Mouse (Mus musculus) heart, embryonic 14.5 days (tissue): Measurements from ENCODE around the gene Xcr1. TPM values are rescaled to one million over a fixed set of nuclear protein-coding genes. Genes with fewer than 3 reads are reported as not detected.

ENCODE experiments used
- ATAC-seq: fragments of 200-750 bp; cut with Nextera tagmentation; 2 replicates; pipeline ENCODE4 v1.8.0; 2017; ENCODE audit warnings: low read depth, moderate TSS enrichment; ENCODE audit not compliant: insufficient number of reproducible peaks, insufficient read depth, low FRiP score
- H3K27ac ChIP-seq, 2 experiments: fragments of 200-500 bp in 1 of 2; fragments of 300-500 bp in 1 of 2; sonication (generic) in 1 of 2; replicated peaks in 1 of 2; 2 replicates each; pipeline ENCODE4 v1.5.1; 2012 to 2014; ENCODE audit warnings: low read depth in 2 of 2, low read length in 2 of 2, control low read depth in 1 of 2, mild to moderate bottlenecking in 1 of 2, mixed read lengths in 1 of 2; ENCODE audit not compliant: control insufficient read depth in 1 of 2, insufficient read depth in 1 of 2
- H3K27me3 ChIP-seq: fragments of 300-500 bp; sonication (generic); 2 replicates; pipeline ENCODE4 v1.6.1; 2014; ENCODE audit warnings: mild to moderate bottlenecking, low read length, control low read depth; ENCODE audit not compliant: control insufficient read depth, insufficient read depth
- H3K36me3 ChIP-seq: fragments of 300-500 bp; sonication (generic); 2 replicates; pipeline ENCODE4 v1.6.1; 2014; ENCODE audit warnings: mild to moderate bottlenecking, control low read depth, low read length, mixed read lengths; ENCODE audit not compliant: control insufficient read depth, insufficient read depth
- H3K4me1 ChIP-seq, 2 experiments: fragments of 200-500 bp in 1 of 2; fragments of 300-500 bp in 1 of 2; sonication (generic) in 1 of 2; 2 replicates each; pipeline ENCODE4 v1.6.1; 2012 to 2014; ENCODE audit warnings: low read length in 2 of 2, control low read depth in 1 of 2, mixed read lengths in 1 of 2; ENCODE audit not compliant: control insufficient read depth in 2 of 2, insufficient read depth in 2 of 2
- H3K4me2 ChIP-seq: fragments of 300-500 bp; sonication (generic); 2 replicates; pipeline ENCODE4 v1.6.1; 2014; ENCODE audit warnings: mild to moderate bottlenecking, low read length
- H3K4me3 ChIP-seq, 2 experiments: fragments of 200-500 bp in 1 of 2; fragments of 300-500 bp in 1 of 2; sonication (generic) in 1 of 2; 2 replicates each; pipeline ENCODE4 v1.5.1; 2012 to 2014; ENCODE audit warnings: low read length in 2 of 2, mild to moderate bottlenecking in 2 of 2, control low read depth in 1 of 2, low read depth in 1 of 2, moderate library complexity in 1 of 2; ENCODE audit not compliant: control insufficient read depth in 1 of 2, insufficient read depth in 1 of 2
- H3K9ac ChIP-seq: fragments of 300-500 bp; sonication (generic); 2 replicates; pipeline ENCODE4 v1.6.1; 2014; ENCODE audit warnings: mild to moderate bottlenecking, low read length
- H3K9me3 ChIP-seq: fragments of 300-500 bp; sonication (generic); 2 replicates; pipeline ENCODE4 v1.6.1; 2016; ENCODE audit warnings: low read length, control low read depth; ENCODE audit not compliant: control insufficient read depth
- WGBS: fragments of 180-500 bp; shearing (Covaris S2); extraction: QIAGEN DNeasy Blood & Tissue Kit; methylation state at CpG from one replicate; pipeline ENCODE4 v1.1.7; 2014; 5-methylcytosine and 5-hydroxymethylcytosine counted together
- polyA plus RNA-seq: library from polyadenylated mRNA; unstranded; fragments of >200 nt; fragmentation: Nextera tagmentation; extraction: Ambion mirVana; gene quantifications from 2 replicates; pipeline ENCODE4 v1.2.1, GENCODE M21; 2014

The Xcr1 gene
- polyA plus RNA-seq, 1 experiment from 2014 or later: not detected

GRCm38 (mm10) chr9:123851713-123852448, 9.9 kb downstream of the Xcr1 start, which contains the start of gene Fyco1:
TSS of gene Fyco1 (minus strand) at chr9:123851899.
- Histone ChIP-seq H3K27ac (peak within 1 kb of the TSS; percentile 92), H3K4me2 (peak within 1 kb of the TSS; percentile 81), H3K4me3 (peak within 1 kb of the TSS; percentile 59 to 72), H3K4me1 (peaks cover 2 to 14% of the 10 kb centered on the region in 2 experiments; a peak in 3 of 4 replicates), H3K9ac (peak within 1 kb of the TSS; percentile 85), H3K9me3 (no peaks in the 10 kb centered on the region), H3K27me3 (no peaks in the 10 kb centered on the region), H3K36me3 (no peaks in the 10 kb centered on the region)
- under 1% methylated on average over 46 of the region's 47 CpGs for WGBS
- peak; percentile 95 for ATAC-seq

- Histone ChIP-seq H3K4me3 (peak overlapping the region; percentile 59 to 72), H3K27me3 (no peaks in the 10 kb centered on the region), H3K36me3 (no peaks in the 10 kb centered on the region), H3K9ac (peak overlapping the region; percentile 85), H3K4me2 (peak overlapping the region; percentile 81), H3K4me1 (peaks cover 2 to 20% of the 10 kb centered on the region in 2 experiments; a peak in 3 of 4 replicates), H3K9me3 (no peaks in the 10 kb centered on the region), H3K27ac (peak overlapping the region; percentile 92)
- WGBS: 1% methylated on average over 27 of the region's 27 CpGs
- ATAC-seq: peak; percentile 52
These were observed 10.6 kb downstream of the Xcr1 start for GRCm38 (mm10) chr9:123851062-123851712.

- Histone ChIP-seq H3K4me1 (peaks cover 2 to 26% of the 10 kb centered on the region in 2 experiments; a peak in 3 of 4 replicates), H3K36me3 (no peaks in the 10 kb centered on the region), H3K4me2 (peak overlapping the region; percentile 81), H3K4me3 (peak overlapping the region; percentile 59 to 72), H3K9ac (peak overlapping the region; percentile 85), H3K27me3 (no peaks in the 10 kb centered on the region), H3K27ac (peak overlapping the region; percentile 92), H3K9me3 (no peaks in the 10 kb centered on the region)
- no peak for ATAC-seq
- WGBS: 0% methylated on average over 2 of the region's 2 CpGs
These were observed 11.1 kb downstream of the Xcr1 start for GRCm38 (mm10) chr9:123850705-123851061.

DNA sequence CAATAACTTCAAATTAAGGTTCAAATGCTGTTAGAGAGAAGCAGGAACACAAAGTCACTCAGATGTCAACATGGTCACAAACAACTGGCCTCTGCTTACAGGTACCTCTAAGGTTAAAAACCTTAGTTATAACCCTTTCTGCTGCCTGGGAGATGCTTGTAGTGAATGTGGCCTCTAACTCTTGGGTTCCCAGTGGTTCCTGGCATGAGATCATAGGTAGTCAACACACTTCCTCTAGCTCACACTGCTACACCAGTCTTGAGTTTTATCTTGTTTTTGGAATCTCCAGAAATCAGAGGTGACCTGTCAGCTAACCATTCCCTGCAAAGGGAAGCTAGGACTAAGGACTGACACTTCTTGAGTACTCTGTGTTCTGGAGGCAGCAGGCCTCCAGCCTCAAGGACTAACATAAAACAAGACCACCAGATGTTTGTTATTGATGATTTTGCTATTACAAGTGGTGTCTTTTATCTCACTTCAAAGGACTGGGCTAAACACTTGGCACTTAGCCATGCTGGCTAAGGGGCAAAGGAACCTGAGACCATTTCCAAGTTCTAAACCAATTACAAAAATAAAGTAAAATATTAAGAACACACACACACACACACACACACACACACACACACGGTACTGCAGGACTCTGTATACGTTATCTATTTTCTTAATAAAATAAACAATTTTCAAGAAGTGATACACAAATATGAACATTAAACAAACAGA, 11.7 kb downstream of the Xcr1 start:
- no peak for ATAC-seq
- Histone ChIP-seq H3K9me3 (no peaks in the 10 kb centered on the region), H3K36me3 (no peaks in the 10 kb centered on the region), H3K4me2 (peak overlapping the region; percentile 81), H3K4me1 (peaks cover 2 to 29% of the 10 kb centered on the region in 2 experiments; a peak in 3 of 4 replicates), H3K27me3 (no peaks in the 10 kb centered on the region), H3K4me3 (peak overlapping the region in 1 of 2 experiments; percentile 59; a peak in 2 of 4 replicates), H3K27ac (peak overlapping the region; percentile 25 to 92; a peak in 3 of 4 replicates), H3K9ac (peak overlapping the region; percentile 85)
- 47% methylated on average over 2 of the region's 2 CpGs for WGBS

DNA sequence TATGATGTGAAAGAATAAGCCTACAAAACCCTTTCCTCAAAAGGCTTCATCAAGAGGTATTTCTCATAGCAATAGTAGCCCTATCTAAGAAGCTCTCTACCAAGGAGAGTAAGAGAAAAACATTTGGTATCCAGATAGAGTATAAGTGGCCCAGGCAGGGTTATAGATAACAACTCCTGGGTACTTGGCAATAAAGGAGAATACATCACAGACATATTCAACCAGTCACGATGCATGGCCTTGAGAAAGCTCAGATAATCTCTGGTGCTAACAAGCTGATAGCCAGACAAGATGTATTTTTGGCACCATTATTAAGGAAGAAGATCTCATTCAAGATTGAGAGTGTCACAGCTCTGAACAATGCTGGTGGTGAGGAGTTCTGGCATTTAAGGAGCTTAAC, 15.3 kb downstream of the Xcr1 start:
- WGBS: 31% methylated on average over 1 of the region's 1 CpGs
- no peak overlapping the region for H3K4me2 ChIP-seq
- H3K9ac ChIP-seq: no peak overlapping the region
- H3K4me1 ChIP-seq: peaks cover 4 to 42% of the 10 kb centered on the region in 2 experiments
- no peak overlapping the region for H3K4me3 ChIP-seq
- no peaks in the 10 kb centered on the region for H3K27me3 ChIP-seq
- H3K36me3 ChIP-seq: peaks cover 18% of the 10 kb centered on the region
- no peak for ATAC-seq
- peak overlapping the region in 1 of 2 experiments; percentile 92; a peak in 2 of 4 replicates for H3K27ac ChIP-seq
- H3K9me3 ChIP-seq: no peaks in the 10 kb centered on the region

- H3K27me3 ChIP-seq: no peaks in the 10 kb centered on the region
- 3% methylated on average over 3 of the region's 3 CpGs for WGBS
- peaks cover 32% of the 10 kb centered on the region for H3K36me3 ChIP-seq
- H3K9me3 ChIP-seq: no peaks in the 10 kb centered on the region
- peak overlapping the region; percentile 92 to 93 for H3K27ac ChIP-seq
- H3K4me3 ChIP-seq: no peak overlapping the region
- peak overlapping the region; percentile 42 for H3K4me2 ChIP-seq
- peaks cover 4 to 39% of the 10 kb centered on the region in 2 experiments for H3K4me1 ChIP-seq
- ATAC-seq: peak; percentile 89
- peak overlapping the region; percentile 13; the same call in 1 of the 2 replicates for H3K9ac ChIP-seq
These were observed 16.7 kb downstream of the Xcr1 start for GRCm38 (mm10) chr9:123845120-123845519.

GRCm38 (mm10) chr9:123844468-123844867, 17.4 kb downstream of the Xcr1 start:
- Histone ChIP-seq H3K4me1 (peaks cover 4 to 32% of the 10 kb centered on the region in 2 experiments), H3K9ac (peak overlapping the region; percentile 57; the same call in 1 of the 2 replicates), H3K27me3 (no peaks in the 10 kb centered on the region), H3K4me3 (no peak overlapping the region), H3K36me3 (peaks cover 38% of the 10 kb centered on the region), H3K27ac (peak overlapping the region; percentile 92 to 93), H3K4me2 (peak overlapping the region; percentile 42), H3K9me3 (no peaks in the 10 kb centered on the region)
- 29% methylated on average over 3 of the region's 3 CpGs for WGBS
- peak; percentile 62 for ATAC-seq
